Mouse (Mus musculus): ENCODE data around the gene Lztr1. TPM values are rescaled to one million over a fixed set of nuclear protein-coding genes. Genes with fewer than 3 reads are reported as not detected.

The Lztr1 gene
- polyA plus RNA-seq, 1 experiment from 2014 or later, result 78.4 TPM

- no peaks in the 10 kb centered on the region for H3K9me3 ChIP-seq (ENCODE audit: low read depth, low read length)
- WGBS, result 26% methylated on average over 1 of the region's 1 CpGs
- no peaks in the 10 kb centered on the region for H3K36me3 ChIP-seq (ENCODE audit: insufficient read depth)
- ATAC-seq (ENCODE audit: insufficient read depth) (no peak), DNase-seq (no peak)
- no peak for TF ChIP-seq CTCF (IDR thresholded peaks at IDR 0.05; ENCODE audit: low read depth)
- H3K27me3 ChIP-seq (ENCODE audit: insufficient read depth, low read length), result no peaks in the 10 kb centered on the region
- H3K4me2 ChIP-seq, result no peak overlapping the region
- H3K4me3 ChIP-seq (ENCODE audit: low read depth, low read length), result no peak overlapping the region
- peaks cover 7% of the 10 kb centered on the region; the same call in 1 of the 2 replicates for H3K4me1 ChIP-seq (ENCODE audit: insufficient read depth)
- H3K9ac ChIP-seq, result no peak overlapping the region
- no peak overlapping the region for H3K27ac ChIP-seq (ENCODE audit: low read depth)
Observed at GRCm38 (mm10) chr16:17563580-17563979, 55.1 kb downstream of the Lztr1 start.

GRCm38 (mm10) chr16:17564221-17564620 is 55.7 kb downstream of the Lztr1 start:
- Histone ChIP-seq H3K36me3 (ENCODE audit: insufficient read depth) (no peaks in the 10 kb centered on the region), H3K4me3 (ENCODE audit: low read depth, low read length) (no peak overlapping the region), H3K4me2 (no peak overlapping the region), H3K27me3 (ENCODE audit: insufficient read depth, low read length) (no peaks in the 10 kb centered on the region), H3K9ac (no peak overlapping the region), H3K27ac (ENCODE audit: low read depth) (no peak overlapping the region), H3K4me1 (ENCODE audit: insufficient read depth) (peaks cover under 1% of the 10 kb centered on the region; the same call in 1 of the 2 replicates), H3K9me3 (ENCODE audit: low read depth, low read length) (no peaks in the 10 kb centered on the region)
- ATAC-seq (ENCODE audit: insufficient read depth), result no peak
- 39% methylated on average over 2 of the region's 2 CpGs for WGBS
- TF ChIP-seq CTCF (IDR thresholded peaks at IDR 0.05; ENCODE audit: low read depth), result no peak
- no peak for DNase-seq

GRCm38 (mm10) chr16:17564771-17565170 is 56.3 kb downstream of the Lztr1 start:
- Histone ChIP-seq H3K4me2 (no peak overlapping the region), H3K9me3 (ENCODE audit: low read depth, low read length) (no peaks in the 10 kb centered on the region), H3K27me3 (ENCODE audit: insufficient read depth, low read length) (no peaks in the 10 kb centered on the region), H3K9ac (no peak overlapping the region), H3K4me3 (ENCODE audit: low read depth, low read length) (no peak overlapping the region), H3K36me3 (ENCODE audit: insufficient read depth) (no peaks in the 10 kb centered on the region), H3K4me1 (ENCODE audit: insufficient read depth) (no peaks in the 10 kb centered on the region), H3K27ac (ENCODE audit: low read depth) (no peak overlapping the region)
- ATAC-seq (ENCODE audit: insufficient read depth) (no peak), DNase-seq (no peak)
- WGBS, result 49% methylated on average over 3 of the region's 3 CpGs
- TF ChIP-seq CTCF (IDR thresholded peaks at IDR 0.05; ENCODE audit: low read depth), result no peak

- ATAC-seq (ENCODE audit: insufficient read depth), result no peak
- Histone ChIP-seq H3K4me2 (no peak overlapping the region), H3K36me3 (ENCODE audit: insufficient read depth) (no peaks in the 10 kb centered on the region), H3K4me1 (ENCODE audit: insufficient read depth) (no peaks in the 10 kb centered on the region), H3K9ac (no peak overlapping the region), H3K27me3 (ENCODE audit: insufficient read depth, low read length) (no peaks in the 10 kb centered on the region), H3K27ac (ENCODE audit: low read depth) (no peak overlapping the region), H3K9me3 (ENCODE audit: low read depth, low read length) (no peaks in the 10 kb centered on the region), H3K4me3 (ENCODE audit: low read depth, low read length) (no peak overlapping the region)
- TF ChIP-seq CTCF (IDR thresholded peaks at IDR 0.05; ENCODE audit: low read depth), result peak; percentile 43
- DNase-seq, result peak; percentile 30
- WGBS, result 14% methylated on average over 4 of the region's 4 CpGs
Observed at GRCm38 (mm10) chr16:17566186-17566585, 57.7 kb downstream of the Lztr1 start.

Other genes starting within 250 kb of the Lztr1 start
- gene Tmem191c, start 232.6 kb upstream of the Lztr1 start, polyA plus RNA-seq (2014; fragmentation: Nextera tagmentation; extraction: Ambion mirVana), result 6.7 and 7.5 TPM in 2 replicates
- gene Serpind1, start 177.3 kb upstream of the Lztr1 start, polyA plus RNA-seq (2014; fragmentation: Nextera tagmentation; extraction: Ambion mirVana), result 0.12 and 0.25 TPM in 2 replicates
- gene Snap29, start 102.7 kb upstream of the Lztr1 start, polyA plus RNA-seq (2014; fragmentation: Nextera tagmentation; extraction: Ambion mirVana), result 5.1 and 6.3 TPM in 2 replicates
- gene Pi4ka, start 102.4 kb upstream of the Lztr1 start, polyA plus RNA-seq (2014; fragmentation: Nextera tagmentation; extraction: Ambion mirVana), result 33.8 and 37.9 TPM in 2 replicates
- 61.9 and 74.1 TPM in 2 replicates for gene Crkl, start 56.7 kb upstream of the Lztr1 start, polyA plus RNA-seq (2014; fragmentation: Nextera tagmentation; extraction: Ambion mirVana)
- 1.3 and 1.5 TPM in 2 replicates for gene Aifm3, start 19.1 kb upstream of the Lztr1 start, polyA plus RNA-seq (2014; fragmentation: Nextera tagmentation; extraction: Ambion mirVana)
- gene Thap7, start 22.4 kb downstream of the Lztr1 start, polyA plus RNA-seq (2014; fragmentation: Nextera tagmentation; extraction: Ambion mirVana), result 47.4 and 51.4 TPM in 2 replicates
- 0.31 and 0.42 TPM in 2 replicates for gene Lrrc74b, start 52.6 kb downstream of the Lztr1 start, polyA plus RNA-seq (2014; fragmentation: Nextera tagmentation; extraction: Ambion mirVana)
- gene P2rx6, start 53.2 kb downstream of the Lztr1 start, polyA plus RNA-seq (2014; fragmentation: Nextera tagmentation; extraction: Ambion mirVana), result 1.6 and 1.7 TPM in 2 replicates
- 6.2 and 8.0 TPM in 2 replicates for gene Slc7a4, start 74.5 kb downstream of the Lztr1 start, polyA plus RNA-seq (2014; fragmentation: Nextera tagmentation; extraction: Ambion mirVana)
- 45.4 and 45.7 TPM in 2 replicates for gene Smpd4, start 110.7 kb downstream of the Lztr1 start, polyA plus RNA-seq (2014; fragmentation: Nextera tagmentation; extraction: Ambion mirVana)
- 5.3 and 5.4 TPM in 2 replicates for gene Ccdc74a, start 137.8 kb downstream of the Lztr1 start, polyA plus RNA-seq (2014; fragmentation: Nextera tagmentation; extraction: Ambion mirVana)
- 40.8 and 46.0 TPM in 2 replicates for gene Med15, start 224.2 kb downstream of the Lztr1 start, polyA plus RNA-seq (2014; fragmentation: Nextera tagmentation; extraction: Ambion mirVana)